Mouse (Mus musculus): ENCODE results near the gene Dgki. TPM values are rescaled to one million over a fixed set of nuclear protein-coding genes. Genes with fewer than 3 reads are reported as not detected.

The Dgki gene
- total RNA-seq, 2 experiments from 2014 or later = not detected

DNA sequence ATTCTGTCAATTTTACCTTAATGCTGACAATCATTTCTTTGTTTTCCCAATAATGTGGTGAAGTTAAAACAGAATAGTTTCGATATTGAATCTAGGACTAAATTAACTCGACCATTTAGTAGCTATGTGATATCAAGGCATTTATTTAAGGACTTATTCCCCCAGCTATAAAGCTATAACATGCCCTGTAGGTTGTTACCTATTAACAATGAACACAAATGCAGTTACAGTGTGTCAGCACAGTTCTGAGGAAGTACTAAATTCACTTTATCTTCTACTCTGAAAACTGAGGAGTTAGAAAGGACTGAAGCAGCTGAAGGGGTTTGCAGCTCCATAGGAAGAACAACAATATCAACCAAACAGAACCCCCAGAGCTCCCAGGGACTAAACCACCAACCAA lies 409.2 kb downstream of the Dgki start:
- ATAC-seq (replicated peaks; ENCODE audit: poor library complexity, severe bottlenecking) = no peak

DNA sequence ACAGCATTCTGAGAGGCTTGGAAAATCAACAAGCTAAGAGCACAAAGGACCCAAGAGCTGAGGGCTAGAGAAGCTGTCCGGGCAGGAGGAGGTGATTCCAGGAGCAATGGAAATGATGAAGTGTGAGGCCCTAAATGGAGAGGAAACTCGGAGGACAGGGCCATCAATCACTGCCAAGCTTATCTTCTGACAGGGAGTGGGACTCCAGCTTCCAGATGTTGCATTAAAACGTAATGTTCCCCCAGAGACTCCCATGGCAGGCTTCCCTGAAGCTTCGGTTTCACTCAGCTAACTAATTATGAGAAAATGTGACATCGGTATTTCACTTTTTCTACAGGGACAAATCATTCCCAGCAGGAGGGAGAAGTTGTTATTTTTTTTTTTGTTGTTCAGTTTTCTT lies 409.7 kb downstream of the Dgki start:
- no peak for ATAC-seq (replicated peaks; ENCODE audit: poor library complexity, severe bottlenecking)

DNA sequence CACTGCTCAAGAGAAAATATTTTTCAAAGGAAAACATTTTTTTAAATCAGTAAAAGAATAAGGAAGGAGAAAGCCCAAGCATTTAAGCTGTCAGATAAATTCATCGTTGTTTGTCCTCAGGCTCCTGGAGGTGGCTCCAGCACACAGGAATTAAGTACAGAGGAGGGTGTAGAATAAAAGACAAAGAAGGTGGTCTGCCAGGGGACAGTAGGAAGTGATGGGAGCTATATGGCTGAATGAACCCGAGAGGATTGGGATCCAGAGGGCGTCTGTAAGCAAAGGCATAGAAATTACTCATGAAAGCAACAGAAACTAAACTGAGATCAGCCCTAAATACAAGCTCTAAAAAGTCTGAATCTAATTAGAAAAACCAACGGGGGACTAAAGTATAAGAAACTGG lies 418.7 kb downstream of the Dgki start:
- no peak for ATAC-seq (replicated peaks; ENCODE audit: poor library complexity, severe bottlenecking)

DNA sequence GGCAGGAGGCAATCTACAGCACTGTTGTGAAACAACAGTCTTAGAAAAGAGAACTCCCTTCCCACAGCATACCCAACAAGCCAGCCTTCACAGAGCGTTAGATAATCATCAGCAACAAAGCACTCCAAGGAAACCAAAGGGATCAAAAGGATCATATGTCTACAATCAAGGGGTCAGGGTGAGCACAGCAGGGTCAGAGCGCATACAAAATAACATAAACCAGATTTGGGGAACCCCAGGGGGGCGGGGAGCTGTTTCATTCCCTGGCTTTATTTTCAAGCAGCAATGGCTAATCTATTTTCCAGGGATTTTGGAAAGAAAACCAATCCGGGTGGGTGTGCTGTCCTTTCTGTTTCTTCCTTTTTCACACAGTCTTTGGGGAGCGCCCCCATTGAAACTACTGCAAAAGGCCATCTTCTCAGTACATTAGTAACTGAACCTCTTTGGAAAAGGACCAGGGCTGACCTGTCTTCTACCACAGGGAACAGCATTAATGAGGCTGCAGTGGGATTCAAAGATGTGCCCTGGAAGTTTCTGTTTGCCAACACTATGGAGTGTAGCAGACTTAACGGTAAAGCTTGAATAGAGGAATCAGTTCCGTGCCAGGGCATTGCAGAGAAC lies 419.2 kb downstream of the Dgki start:
- ATAC-seq (replicated peaks; ENCODE audit: poor library complexity, severe bottlenecking) = no peak

DNA sequence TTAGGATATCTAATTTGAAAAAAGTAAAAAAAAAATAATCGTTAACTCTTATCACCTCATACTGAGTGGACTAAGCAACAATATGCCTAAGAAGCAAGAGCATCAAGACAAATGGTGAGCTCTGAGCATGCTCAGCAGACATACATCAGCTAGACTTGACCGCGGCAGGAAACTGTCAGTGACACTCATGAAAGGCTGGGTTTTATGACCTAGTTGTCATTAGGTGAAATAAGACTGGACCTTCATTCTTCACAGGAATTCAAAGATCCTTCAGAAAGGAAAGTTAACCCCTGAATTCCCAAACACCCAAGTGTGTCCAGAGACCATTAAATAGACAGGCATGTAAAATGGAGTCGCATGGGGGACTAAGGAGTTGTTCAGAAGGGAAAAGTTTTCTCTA lies 422.6 kb downstream of the Dgki start:
- no peak for ATAC-seq (replicated peaks; ENCODE audit: poor library complexity, severe bottlenecking)

DNA sequence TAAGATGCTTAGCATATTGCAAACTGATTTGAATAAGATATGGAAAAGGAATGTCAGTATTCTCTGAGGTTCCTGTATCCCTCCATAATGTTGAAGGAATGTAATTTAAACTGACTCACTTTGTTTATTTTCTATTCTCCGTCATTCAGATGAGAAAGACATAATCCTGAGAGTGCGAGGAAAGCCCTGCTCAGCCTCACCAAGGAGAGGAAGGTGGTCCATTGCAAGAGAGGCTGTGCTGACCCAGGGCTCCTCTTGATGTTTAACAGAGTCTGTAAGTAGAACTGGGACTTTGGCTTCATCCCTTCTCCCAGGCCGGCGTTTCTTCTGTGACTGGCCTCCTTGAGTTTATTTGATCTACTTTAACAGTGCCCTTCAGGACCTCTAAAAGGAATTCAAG lies 423.6 kb downstream of the Dgki start:
- no peak for ATAC-seq (replicated peaks; ENCODE audit: poor library complexity, severe bottlenecking)

DNA sequence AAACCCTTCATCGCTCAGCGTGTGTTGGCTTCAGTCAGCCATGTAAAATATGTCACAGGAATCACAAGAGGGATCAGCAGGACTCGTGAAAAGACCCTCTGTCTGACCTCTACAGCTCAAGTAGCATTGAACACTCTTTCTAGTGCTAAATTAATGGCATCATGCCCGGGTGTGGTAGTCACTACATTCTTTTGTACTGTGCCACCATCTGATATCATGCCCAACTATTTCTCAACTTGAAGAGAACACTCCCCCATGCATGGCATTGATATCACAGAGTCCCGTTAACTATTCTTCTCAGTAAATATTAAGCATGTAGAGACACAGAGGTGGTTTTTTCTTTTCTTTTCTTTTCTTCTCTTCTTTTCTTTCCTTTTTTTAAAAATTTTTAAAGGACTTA lies 424.1 kb downstream of the Dgki start:
- no peak for ATAC-seq (replicated peaks; ENCODE audit: poor library complexity, severe bottlenecking)

DNA sequence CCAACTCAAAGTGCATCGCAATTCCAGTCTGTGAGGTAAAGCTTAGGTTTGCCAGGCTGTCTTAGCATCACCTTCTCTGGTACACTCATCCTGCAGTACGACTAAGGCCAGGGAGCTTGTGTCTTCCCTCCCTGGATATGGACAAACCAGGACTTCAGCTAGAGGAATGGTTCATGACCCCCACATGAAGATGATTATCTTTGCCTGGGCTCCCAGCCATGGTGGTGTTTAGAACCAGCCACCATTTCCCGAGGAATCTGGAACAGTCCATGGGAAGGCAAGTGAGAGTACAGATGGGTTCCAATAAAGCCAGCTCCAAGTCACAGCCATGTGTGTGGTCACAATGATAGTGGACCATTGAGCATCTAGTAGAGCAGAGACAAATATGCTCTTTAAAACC lies 427.1 kb downstream of the Dgki start:
- ATAC-seq (replicated peaks; ENCODE audit: poor library complexity, severe bottlenecking) = no peak

DNA sequence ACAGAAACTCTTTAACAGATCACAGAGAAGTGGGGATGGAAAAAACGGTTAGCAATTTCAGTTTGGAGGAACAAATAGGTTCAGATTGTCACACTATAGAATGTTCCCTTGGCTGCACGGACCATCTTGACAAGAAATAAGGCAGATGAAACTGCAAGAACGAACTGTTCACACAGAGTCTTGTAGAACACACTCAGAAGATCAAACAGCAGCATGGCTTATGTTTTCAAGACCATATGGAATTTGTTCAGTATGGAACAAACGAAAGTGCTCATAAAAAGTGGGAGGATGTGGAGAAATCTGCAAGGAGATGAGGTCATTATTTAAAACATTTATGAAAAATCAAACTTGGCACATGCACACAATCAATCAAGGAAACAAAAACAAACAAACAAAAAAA lies 431.8 kb downstream of the Dgki start:
- no peak for ATAC-seq (replicated peaks; ENCODE audit: poor library complexity, severe bottlenecking)

DNA sequence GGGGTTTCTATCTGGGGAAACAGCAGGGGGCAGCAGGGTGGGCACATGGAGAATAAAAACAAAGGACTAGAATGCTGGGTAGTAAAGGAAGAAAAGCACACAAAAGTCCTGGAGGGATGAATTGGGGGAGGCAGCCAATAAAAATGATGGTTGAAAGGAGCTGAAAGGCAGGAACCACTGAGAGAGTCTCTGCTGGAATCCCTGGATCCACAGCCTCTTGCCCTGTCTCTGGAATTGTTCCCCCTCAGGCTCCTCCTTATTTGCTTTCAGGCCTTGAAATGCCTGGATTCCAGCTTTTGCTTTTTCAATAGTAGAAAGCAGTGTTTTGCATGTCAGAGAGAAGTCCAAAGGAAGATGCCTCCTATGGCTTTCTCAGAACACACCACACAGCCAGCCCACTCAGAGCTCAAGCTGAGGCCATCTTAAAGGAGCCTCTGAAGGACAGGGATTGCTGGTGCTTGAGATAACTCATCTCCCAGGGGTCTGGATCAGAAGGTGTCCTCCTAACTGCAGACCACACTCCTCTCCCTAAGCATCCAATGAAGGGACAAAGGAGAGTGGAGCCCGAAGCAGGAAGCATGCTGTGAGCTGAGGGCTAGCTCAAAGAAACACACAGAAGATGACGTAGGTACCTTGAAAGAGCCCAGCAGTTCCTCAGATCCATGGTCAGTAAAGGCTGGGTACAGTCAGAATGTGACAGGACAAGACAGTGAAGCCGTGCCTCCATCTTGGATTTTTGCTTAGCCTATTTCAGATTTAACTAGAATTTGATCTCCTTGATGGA lies 441.5 kb downstream of the Dgki start:
- no peak for ATAC-seq (replicated peaks; ENCODE audit: poor library complexity, severe bottlenecking)

DNA sequence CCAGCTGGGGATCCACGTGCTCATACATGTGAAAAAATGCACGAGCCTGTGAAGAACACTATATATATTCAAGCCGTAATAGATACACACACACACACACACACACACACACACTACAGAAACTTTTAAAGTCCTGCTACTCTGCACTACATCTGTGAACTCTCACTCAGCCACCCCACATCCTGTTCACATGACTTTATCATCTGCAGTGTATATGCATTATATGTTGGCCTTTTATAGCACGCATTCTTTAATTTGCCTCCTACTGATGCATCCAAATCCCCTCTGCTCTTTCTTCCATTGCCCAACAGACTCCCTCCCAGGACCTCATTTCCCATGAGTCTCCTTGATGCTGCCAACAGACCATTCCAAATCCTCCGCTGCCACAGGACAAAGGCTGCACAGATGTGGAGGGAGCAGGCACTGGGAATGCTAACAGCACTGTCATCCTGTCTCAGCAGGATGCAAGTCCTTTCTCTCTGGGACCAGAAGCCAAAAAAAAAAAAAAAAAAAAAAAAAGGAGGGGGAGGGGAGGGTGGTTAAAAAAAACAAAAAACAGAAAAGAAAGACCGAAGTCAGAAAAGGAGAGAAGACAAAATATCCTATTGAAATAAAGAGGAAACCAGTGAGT lies 442.2 kb downstream of the Dgki start:
- ATAC-seq (replicated peaks; ENCODE audit: poor library complexity, severe bottlenecking) = no peak

DNA sequence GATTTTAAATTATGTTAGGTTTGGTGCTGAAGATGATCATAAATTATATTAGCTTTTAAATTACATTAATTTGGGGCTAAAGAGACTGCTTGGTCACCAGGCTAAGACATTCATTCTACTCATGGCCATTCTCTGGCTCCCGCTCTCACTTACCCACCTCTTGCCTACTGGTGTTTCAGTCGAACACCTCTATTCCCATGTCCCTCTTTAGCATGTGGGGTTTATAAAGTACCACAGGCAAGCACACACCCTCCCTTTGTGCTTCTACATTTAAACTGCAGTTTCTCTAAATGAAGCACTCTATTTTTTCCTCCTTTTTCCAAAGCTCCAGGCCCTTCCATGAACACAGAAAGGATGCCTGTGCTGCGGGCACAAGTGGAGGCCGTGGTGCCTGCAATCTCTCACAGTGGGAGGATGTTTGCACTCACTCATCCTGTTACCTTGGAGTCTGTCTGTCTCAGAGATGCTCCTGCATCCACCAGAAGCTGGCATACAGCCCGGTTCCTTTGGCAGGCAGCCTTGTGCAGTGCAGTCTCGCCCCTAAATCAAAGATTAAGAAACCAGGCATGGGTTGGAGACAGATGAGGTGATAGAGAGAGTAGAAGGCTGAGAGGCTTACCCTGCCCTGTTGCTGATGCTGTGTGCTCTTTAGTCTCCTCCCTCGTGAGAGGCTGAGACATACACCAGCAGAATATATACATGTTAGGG lies 449.4 kb downstream of the Dgki start:
- no peak for ATAC-seq (replicated peaks; ENCODE audit: poor library complexity, severe bottlenecking)

DNA sequence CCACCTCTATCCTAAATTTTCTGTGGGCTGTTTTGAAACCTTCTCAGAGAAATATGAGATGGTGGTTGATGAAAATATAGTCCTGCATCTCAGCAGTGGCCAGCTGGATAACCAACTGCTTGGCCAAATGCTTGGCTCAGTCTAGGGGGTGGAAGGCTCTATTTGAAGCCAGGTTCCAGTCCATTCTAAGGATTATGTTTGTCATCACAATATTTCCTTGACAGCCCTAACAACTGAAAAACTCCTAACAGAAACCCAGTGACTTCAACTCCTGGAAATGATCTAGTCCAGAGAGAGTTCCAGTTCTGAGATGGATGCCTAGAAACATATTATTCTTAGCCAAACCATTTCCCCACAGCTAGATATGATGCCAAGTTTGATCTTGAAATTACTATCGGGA lies 454.7 kb downstream of the Dgki start:
- ATAC-seq (replicated peaks; ENCODE audit: poor library complexity, severe bottlenecking) = no peak

DNA sequence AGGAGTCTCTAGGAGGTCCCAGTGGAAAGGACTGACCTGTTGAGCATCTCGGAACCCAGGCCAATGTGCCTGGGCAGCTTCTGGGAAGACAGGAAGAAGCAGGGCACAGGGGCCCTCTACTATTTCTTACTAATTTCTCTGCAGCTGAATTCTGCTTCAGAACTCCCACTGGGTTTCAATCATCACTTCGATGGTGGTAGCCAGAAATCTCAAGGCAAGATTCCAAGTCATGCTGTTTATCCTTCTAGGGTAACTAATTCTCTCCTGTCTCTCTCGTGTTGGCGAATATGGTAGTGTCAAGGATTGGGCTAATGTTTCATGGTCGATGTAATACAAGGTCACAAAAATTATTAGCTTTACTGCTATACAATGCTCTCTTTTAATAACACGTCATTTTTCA lies 455.7 kb downstream of the Dgki start:
- no peak for ATAC-seq (replicated peaks; ENCODE audit: poor library complexity, severe bottlenecking)

DNA sequence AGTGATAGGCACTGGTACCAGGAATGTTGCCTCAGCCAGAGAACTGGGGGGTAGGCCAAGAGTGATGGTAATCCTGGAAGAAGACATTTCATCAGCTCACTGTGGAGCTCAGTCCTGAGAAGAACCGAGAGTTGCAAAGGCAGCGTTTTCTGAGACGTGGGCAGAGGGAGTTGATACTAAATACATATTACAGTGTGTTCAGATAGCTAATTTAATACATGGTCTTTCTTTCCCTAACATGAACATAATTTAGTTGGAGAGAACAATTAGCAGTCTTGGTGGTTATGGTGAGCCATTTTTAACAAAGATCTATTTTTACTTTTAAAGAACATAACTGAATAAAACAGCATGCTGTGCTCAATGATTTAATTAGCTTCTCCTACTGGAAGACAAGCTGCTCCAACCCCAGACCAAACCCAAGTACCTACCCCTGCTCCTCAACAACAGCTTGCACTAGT lies 456.9 kb downstream of the Dgki start:
- ATAC-seq (replicated peaks; ENCODE audit: poor library complexity, severe bottlenecking) = no peak

DNA sequence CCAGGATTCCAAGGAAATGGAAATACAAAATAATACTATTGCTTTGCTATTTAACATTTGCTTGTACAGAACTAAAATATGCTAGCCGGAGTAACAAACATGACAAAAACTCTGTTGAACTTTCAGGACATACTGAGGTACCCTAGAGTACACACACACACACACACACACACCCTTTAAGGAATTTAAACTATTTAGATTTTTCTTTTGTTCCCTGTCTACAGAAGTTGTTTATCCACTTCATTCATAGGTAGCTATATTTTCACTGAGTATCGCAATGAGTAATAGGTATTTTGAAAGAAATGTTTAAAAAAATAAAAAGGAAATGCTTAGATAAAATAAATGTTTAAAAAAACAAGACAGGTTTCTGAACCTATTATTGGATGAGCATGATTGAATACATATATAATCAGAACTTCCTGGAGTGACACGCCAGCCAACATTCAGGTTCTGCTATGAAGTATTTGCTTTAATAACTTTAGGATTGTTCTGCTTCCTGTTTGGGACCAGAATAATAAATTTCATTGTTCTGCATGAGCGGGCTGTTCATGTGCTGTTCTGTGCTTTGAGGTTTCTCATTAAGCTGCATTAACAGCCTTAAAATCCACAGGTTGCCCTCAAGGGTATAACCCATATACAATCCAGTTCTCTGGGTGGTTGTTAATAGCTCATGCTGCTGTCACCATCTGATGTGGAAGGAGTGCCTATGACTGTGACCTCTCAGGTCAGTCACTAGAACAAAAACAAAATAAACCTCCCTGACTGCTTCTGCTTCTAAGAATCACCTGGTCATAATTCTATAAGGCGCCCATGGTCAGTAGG lies 457.7 kb downstream of the Dgki start:
- no peak for ATAC-seq (replicated peaks; ENCODE audit: poor library complexity, severe bottlenecking)

DNA sequence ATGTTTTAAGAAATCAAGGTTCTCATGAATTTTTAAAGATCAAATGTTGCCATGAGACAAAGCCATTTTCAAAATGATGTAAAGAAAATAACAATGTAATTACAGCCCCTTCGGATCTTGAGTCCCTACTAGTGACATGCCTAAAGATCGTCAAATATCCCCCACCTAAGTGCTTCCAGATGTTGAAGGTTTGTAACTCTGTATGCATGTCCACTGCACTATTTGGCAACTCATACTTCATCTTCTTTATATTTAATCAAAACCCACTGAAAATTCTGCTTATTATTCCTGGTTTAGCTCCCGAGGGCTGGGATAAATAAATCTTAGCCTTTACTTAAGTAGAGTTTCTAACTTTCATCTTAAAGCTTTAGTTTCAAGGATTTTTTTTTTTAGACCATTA lies 458.3 kb downstream of the Dgki start:
- no peak for ATAC-seq (replicated peaks; ENCODE audit: poor library complexity, severe bottlenecking)

DNA sequence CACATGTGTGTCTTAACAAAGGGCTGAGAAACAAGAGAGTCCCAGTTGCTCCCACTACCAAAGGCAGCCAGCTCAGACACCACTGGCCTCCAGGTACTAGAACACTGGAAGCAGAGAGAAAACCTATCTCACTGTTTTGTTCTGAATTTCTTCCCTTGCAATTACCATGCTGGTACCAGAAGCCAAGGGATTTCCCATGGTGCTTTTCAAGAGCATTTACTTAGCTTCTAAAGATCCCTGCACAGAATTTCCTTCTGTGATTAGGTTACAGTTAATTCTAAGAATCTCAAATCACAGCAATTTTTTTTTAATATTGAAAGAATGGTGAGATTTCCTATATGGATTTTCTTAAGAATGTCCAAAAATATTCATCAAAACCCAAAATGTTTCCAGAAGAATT lies 458.8 kb downstream of the Dgki start:
- ATAC-seq (replicated peaks; ENCODE audit: poor library complexity, severe bottlenecking) = no peak

DNA sequence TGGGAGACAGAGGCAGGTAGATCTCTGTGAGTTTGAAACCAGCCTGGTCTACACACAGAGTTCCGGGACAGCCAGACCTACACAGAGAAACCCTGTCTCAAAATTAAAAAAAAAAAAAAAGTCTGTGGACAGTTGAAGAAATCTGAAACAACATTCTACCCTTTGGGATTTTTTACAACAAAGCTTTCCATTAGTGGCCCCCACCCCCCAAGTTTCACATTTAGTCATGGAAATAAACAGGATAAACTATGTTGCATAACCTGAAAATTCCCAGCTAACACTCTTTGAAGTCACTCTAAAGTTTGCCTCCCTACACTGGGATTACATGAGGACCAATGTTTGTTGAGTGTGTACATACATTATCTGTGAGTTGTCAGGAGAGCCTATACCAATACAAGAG lies 461.2 kb downstream of the Dgki start:
- ATAC-seq (replicated peaks; ENCODE audit: poor library complexity, severe bottlenecking) = no peak

DNA sequence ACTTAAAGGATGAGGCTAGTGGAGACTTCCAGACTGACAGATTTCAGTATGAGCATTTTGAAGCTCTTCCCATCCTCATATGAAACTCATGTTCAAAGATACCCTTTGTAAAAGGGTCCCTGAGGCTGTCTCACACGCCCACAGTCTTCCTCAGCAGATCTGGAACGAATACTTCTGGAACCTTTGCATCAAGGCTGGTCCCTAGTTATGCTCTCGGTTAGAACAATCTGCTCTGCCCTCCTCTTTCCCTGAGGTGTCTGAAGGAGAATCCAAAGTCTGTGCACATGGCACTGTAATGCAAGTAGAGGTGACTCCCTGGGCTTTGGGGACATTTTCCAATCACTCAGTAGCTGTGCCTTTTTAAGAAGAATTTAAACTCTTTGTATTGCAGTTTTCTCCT lies 464.6 kb downstream of the Dgki start:
- ATAC-seq (replicated peaks; ENCODE audit: poor library complexity, severe bottlenecking) = no peak

Data from granulocyte monocyte progenitor cell, adult 5-6 weeks (primary cell).